Mouse (Mus musculus) cerebellum, adult 9-11 months (tissue): ENCODE measurements around the gene Rreb1.

Source experiments
- DNase-seq: peaks from one replicate; pipeline ENCODE4 v3.0.0; 2022

The Rreb1 gene

DNA sequence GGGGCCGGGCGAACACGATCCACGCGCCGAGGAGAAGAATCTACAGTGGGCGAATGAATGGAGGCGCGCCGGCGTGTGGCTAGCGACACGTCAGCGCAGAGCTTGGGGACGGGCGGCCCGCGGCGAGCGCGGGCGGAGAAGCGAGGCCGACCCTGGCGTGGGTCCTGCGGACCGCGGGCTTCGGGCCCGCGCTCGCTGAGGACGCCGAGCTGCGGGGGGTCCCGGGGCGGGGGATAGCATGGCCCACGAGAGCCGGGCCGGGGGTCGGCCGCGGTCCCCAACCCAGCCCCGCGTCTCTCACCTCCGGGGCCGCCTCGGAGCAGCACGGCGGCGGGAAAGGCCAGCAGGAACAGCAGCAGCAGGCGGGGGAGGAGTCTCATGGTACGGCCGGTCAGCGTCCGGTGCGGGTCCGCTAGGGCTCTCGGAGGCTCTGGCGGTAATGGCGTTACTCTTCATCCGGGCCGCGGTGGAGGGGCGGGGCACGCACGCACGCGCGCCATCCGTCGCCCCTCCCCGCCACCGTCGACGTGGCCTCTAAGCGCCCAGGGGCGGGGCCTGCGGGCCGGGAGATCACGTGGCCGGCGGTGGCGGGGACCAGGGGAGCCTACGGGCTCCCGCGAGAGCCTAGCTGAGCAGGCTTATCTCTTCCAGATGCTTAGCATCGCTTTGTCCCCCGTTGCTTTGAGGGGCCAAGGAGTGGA, 215.7 kb downstream of the Rreb1 start, which contains the start of gene Ssr1:
Ssr1 (minus strand) TSS at position 514 of the 701 bp plus-strand sequence.
- DNase-seq, result peak; percentile 97

- no peak for DNase-seq
Observed at GRCm38 (mm10) chr13:37994405-37994749, 216.2 kb downstream of the Rreb1 start.

- no peak for DNase-seq
Observed at GRCm38 (mm10) chr13:37999713-38000112, 221.5 kb downstream of the Rreb1 start.
